Mouse (Mus musculus): ENCODE measurements at regions not wholly inside any gene's neighbourhood (a gene's known extent, or its start where the extent isn't known, plus 50 kb on each side); places are given as distances from the start of the nearest gene placed in this dataset.

DNA sequence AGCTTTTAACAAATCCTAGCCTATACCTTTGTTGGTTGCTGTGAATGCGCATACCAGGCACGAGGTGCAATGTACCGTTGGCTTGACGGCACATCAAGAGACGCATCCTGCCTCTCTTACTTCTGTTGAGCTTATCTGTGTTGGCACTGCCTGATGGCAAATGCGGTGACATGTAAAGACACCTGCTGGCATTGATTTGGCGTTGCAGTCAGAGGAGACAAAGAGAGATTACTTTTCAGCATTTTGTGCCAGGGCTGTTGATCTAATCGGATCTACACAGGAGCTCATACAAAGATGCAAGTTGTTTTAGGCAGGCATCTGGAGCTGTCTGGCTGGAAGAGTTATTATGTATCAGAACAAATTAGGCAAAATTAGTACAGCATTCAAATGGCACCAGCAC, 331.5 kb upstream of the Cwc22 start:
- no peak for TF ChIP-seq EP300 (IDR thresholded peaks at IDR 0.05)
- TF ChIP-seq CTCF (IDR thresholded peaks at IDR 0.05), result no peak; the same call in 1 of the 2 replicates

All from lung, postnatal 0 days (tissue).